Mouse (Mus musculus): ENCODE data around the gene Ube2j2.

Gene Ube2j2

DNA sequence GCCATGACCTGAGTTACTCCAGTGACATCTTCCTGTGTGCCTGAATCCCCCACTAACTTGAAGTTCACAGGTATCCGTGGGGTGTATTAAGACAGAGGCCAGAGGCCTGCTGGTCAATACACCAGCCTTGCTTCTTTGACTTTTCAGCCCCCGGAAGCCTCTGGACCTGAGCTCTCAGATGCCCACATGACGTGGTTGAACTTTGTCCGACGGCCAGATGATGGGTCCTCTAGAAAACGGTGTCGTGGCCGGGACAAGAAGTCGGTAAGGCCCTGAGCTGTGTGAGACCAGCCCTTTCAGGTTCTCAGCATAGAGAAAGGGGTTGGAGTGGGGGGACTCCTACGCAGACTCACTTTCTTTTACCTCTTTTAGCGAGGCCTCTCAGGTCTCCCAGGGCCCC, 20.8 kb downstream of the Ube2j2 start:
- no peak for DNase-seq

DNA sequence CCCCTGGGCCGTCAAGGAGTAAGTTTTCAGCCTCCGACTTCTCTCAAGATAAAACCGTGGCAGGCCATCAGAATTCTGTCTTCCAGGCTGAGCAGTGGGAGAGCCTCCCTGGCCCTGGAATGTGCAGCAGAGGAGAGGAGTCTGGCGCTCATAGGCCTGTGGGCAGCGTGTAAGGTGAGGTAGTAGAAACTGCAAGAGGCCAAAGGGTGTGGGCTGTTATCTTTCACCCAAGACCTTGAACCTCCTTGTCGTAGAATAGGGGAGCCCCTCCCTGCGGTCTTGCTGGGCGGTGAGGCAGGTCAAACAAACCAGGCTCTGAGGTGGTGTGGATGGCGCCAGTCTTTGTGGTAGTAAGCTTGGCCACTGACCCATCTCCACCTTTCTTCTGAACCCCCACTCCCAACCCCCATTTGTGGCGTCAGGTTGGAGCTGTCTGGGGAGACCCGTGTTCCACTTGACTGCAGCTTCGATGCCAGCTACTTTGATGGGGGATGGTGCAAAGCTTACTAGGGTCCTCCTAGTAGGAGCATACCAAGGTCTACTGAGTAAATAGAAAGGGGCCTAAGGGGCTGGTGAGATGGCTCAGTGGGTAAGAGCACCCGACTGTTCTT, 25.5 kb downstream of the Ube2j2 start:
- DNase-seq: no peak

DNA sequence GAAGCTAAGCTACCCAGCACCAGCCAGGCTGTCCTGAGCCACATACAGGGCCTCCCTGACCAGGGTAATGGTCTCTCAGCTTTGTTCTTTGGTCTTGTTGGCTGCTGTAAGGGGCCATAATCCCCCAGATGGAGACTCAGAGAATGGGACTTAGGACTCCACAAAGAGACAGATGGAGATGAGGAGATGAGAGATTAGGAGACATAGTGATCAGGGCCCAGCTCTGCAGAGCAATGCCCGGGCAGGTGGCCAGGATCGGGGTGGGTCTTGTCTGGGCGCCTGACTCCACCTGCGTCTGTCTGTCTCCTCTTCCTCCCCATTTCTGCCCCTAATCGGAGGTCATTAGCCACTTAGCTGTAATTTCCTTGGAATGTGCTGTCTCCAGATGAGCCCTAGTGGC, 26.7 kb downstream of the Ube2j2 start:
- no peak for DNase-seq

DNA sequence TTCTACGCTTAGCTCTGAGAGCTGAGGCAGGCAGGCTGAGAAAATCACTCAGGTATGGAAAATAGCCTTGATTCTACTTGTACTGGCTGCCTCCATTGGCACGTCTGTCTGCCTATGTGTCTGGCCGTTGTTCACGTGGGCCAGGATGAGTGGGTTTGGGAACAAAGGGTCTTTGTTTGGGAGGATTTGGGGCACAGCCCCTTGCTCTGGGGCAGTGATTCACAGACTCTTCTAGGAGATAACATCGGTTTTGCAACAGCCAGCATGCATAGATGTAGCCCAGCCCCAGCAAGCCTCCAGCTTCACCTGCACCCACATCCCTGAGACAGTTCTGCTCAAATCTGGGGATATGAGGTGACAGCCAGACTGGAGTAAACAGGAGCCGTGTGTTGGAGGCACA, 29.0 kb downstream of the Ube2j2 start:
- DNase-seq: no peak

DNA sequence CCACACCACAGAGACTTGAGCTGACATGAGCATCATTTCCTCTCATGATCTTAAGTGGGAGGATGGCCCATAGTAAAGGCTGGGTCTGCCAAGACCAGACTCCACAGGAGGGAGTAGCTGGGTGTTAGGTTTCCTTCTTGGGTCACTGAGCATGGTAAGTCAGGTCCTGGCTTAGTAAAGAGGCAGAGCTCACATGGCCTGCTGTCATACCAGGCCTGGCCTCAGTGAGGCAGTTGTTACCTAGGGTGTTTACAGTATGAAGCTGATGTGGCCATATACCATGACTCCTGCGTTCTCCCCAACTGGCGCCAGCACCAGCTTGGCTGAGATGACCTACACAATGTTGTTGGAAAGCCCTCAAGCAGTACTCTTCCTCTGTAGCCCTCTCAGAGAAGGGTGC, 29.6 kb downstream of the Ube2j2 start:
- DNase-seq: no peak

DNA sequence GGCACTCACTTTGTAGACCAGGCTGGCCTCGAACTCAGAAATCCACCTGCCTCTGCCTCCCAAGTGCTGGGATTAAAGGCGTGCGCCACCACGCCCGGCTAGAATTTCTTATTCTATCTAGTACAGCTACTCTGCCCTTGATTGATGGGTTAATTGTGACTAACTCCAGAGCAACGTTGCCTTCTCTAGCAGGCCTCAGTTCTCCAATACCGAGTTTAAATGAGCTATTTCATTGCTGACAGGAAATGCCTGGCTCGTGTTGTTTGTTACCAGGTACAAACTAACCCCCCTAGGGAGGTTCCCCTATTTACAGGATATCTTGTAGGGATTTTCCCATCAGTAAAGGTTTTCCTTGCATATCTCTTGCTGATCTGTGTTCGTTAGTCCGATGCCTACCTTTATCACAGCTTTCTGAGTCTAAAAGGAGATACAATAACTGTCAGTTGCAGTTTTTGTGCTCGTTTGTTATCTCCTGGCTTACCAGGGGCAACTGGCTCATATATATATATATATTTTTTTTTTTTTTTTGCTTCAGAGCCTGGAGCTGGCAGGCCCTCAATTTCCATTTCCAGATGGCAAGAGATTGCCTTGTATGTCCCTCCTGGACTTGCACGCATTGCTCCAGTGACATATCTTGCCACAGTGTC, 37.9 kb downstream of the Ube2j2 start:
- no peak for DNase-seq

DNA sequence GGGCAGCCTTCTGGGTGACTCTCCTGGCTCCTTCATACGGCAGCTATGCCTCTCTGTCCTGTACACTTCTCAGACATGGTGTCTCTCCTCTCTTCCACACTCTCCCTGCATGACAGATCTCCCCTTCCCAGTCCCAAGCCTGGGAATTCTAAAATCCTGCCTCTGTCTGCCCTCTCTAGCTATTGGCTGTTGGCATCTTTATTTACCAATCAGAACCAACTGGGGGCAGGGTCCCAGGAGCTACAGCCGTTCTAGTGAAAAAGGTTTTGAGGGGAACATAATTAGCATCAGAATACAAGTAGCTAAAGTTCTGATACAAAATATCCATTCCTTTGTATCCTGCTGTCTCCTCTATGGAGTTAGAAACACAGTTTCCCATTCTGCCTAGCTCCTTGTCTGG, 40.2 kb downstream of the Ube2j2 start:
- no peak for DNase-seq

DNA sequence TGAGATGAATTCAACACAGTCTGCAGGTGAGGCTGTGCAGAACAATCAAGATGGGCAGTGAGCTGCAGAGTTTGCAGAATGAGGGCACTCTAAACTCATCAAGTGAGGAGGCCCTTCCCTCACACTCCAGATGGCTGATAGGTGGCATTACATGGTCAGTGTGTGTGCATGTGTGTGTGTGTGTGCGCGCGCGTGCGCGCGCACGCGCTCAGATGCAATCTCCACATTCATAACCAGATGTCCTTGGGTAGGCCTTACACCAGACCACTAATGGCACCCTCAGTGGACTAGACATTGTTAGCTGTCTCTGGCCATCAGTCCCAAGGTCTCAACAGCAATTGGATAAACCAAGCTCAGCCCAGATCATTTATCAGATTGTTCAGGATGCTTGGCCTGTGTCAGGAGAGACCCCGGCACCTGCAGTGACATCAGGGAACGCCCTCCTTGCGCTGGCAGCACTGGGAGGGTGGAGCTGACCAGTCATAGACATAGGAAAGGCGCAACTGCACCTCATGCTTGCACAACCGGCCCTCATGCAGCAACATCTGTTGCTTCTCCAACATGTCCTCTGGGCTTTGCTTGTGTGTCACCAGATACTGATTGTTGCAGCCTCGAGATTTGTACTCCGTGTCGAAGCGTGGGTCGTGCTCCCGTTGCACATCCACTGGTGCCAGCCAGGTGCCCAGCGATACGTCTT, 47.7 kb downstream of the Ube2j2 start:
- DNase-seq: no peak

DNA sequence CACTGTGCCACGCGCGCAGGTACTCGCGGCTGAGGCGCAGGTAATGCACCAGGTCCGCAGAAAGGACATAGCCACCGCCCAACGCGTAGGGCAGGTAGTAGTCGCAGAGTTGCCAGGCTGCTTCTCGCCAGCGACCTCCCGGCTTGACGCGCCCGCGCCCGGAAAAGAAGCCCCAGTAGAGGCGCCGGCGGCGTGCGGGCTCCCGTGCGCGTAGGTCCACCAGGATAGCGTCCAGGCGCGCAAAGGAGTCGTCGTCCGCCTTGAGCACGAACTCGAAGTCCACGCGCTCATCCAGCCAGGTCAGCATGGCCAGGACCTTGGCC, 48.2 kb downstream of the Ube2j2 start:
- no peak for DNase-seq

DNA sequence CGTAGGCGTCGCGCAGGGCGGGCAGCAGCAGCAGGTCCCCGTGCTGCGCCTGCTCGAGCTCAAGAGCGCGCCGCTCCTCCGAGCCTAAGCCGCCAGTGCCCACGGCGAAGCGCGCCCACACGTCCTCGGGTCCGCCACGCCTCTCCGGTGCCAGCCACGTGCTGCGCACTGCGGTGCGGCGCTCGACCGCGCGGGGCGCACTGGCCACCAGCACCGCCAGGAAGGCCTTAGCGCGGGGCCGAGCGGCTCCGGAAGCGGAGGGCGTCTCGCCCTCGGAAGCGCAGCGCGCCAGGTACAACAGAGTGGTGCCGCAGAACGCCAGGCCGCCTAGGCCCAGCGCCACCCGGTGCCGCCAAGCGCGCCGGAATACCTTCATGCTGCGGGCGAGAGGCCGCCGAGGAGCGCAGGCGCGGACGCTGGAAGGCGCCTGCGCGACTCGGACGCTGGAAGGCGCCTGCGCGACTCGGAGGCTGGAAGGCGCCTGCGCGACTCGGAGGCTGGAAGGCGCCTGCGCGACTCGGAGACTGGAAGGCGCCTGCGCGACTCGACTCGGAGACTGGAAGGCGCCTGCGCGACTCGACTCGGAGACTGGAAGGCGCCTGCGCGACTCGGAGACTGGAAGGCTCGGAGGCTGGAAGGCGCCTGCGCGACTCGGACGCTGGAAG, 48.7 kb downstream of the Ube2j2 start, which contains the start of the genes B3galt6 and Sdf4:
B3galt6 (minus strand) TSS at position 409 of the 665 bp plus-strand sequence.
Sdf4 (plus strand) TSS at position 632 of the 665 bp plus-strand sequence.
- DNase-seq: peak; percentile 83

DNA sequence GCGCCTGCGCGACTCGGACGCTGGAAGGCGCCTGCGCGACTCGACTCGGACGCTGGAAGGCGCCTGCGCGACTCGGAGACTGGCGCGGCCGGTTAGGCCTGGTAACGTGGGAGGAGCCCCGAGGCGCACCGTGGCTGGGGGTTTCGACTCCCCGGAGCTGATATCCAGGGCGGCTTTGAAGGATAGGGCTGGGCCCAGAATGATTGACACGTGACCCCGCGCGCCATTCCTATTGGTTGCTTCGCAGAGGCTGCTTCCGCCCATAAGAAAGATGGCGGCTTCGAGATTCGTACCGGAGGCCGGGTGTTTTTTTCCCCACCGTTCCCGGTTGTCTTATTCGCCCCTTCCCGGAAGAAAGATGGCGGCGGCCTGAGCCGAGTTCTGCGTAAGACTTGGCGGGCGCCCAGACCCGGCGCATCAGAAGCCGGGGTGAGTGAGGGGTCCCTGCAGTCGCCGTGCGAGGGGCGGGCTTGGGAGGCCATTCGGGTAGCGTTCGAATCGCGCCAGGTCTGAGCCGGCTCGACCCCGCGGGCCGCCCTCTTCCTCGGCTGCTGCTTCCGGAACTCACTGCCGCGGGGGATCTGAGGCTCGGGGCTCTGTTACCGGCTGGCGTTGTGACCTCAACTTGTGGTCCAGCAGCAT, 49.4 kb downstream of the Ube2j2 start:
- DNase-seq: peak; percentile 95

DNA sequence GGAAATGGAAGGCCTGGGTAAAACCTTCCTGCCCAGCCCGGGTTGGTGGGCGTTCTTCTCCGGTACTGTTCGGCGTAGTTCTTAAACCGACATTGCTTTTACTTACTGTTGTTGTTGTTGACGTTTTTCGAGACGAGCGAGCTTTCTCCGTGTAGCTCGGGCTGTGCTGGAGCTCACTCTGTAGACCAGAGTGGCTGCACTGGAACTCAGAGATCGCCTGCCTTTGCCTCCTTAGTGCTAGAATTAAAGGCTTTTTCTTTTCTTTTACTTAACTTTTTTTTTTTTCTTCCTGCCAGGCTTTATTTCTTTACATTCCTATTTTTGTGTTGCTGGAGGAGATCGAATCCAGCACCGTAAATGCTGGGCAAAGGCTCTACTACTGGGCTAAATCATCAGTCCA, 50.0 kb downstream of the Ube2j2 start:
- DNase-seq: no peak

DNA sequence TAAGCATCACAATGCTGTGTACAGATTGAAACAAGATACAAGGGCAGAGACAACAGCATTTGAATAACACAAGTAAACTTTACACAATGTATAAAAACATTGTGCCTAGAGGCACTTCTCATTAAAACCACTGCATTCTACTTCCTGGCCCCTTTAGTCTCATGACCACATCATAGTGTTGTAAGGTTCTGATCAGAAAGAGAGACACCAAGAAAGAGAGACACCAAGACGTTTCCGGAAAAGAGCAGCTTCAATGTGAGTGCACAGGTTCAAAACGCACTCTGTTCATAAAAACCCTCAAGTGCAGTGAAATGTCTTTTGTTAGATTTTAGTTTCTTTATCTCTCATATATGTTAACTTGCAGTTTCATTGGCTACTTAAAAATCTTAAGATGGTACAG, 60.5 kb downstream of the Ube2j2 start:
- DNase-seq: no peak

DNA sequence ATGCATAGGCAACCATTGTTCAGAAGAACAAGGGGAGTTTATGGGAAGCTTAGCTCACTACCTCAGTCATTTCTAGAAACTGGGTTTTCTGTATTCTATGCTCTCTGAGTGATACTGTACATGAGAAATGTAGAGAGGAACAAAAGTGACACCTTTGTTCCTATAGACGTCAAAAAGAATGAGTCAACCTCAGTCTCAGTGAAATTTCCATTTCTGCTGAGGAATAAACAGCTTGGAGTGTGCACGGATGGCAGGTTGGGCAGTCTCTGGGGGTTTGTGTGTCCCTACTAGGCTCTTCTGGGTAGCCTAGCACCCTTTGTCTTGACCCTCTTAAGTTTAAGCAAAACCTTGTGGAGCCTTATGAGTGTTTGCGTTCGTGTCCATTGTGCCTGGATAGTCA, 64.7 kb downstream of the Ube2j2 start:
- DNase-seq: no peak
